Mouse (Mus musculus) sigmoid colon, adult 10 weeks (tissue): Measurements from ENCODE around the gene Gm21394. TPM values are rescaled to one million over a fixed set of nuclear protein-coding genes. Genes with fewer than 3 reads are reported as not detected.

Experiments
- polyA plus RNA-seq: library from polyadenylated mRNA; stranded (reverse); fragments of 350-450 nt; fragmentation: Illumina TruSeq; extraction: RNeasy Lipid Tissue Mini Kit (QIAGEN cat#74804); gene quantifications from one replicate; pipeline ENCODE4 v1.2.3, GENCODE M21; 2014; ENCODE audit warnings: low read depth, low replicate concordance

The Gm21394 gene
- polyA plus RNA-seq = not detected

GRCm38 (mm10) chrY:84564807-84565206 lies at the start of gene Gm21394:
Gene Gm21394, minus strand, starts transcription at chrY:84564907.

Other genes with a start within 250 kb of the Gm21394 start
- not detected for gene Gm21409, start 181.8 kb upstream of the Gm21394 start, polyA plus RNA-seq